Mouse (Mus musculus) gastrocnemius, adult 2 months (tissue): ENCODE data around the gene Fxyd2. TPM values are rescaled to one million over a fixed set of nuclear protein-coding genes. Genes with fewer than 3 reads are reported as not detected.

ENCODE experiments used
- DNase-seq: peaks from one replicate; pipeline ENCODE4 v3.0.0; 2022
- H3K27ac ChIP-seq: fragments of 200-600 bp; 2 replicates; pipeline ENCODE4 v1.8.1; 2022; ENCODE audit warnings: mild to moderate bottlenecking
- H3K4me3 ChIP-seq: fragments of 200-600 bp; 2 replicates; pipeline ENCODE4 v1.8.1; 2022; ENCODE audit warnings: mild to moderate bottlenecking, moderate library complexity
- CTCF ChIP-seq: fragments of 200-600 bp; IDR thresholded peaks from 2 replicates; pipeline ENCODE4 v1.8.1; 2022; ENCODE audit warnings: antibody characterized with exemption, mild to moderate bottlenecking, moderate library complexity
- intact Hi-C: fragments of 180-260 bp; cut with DNase I; formaldehyde crosslinking; loops from one replicate; pipeline ENCODE4 v1.15.1; 2025
- total RNA-seq, 2 experiments: library from RNA; stranded (reverse); gene quantifications; 2 replicates each; pipeline ENCODE4 v1.2.3; 2021

The Fxyd2 gene
- total RNA-seq, 2 experiments from 2014 or later: 0.82 to 1.7 TPM

- DNase-seq: peak; percentile 55
- Histone ChIP-seq H3K27ac (no peak overlapping the region), H3K4me3 (no peak overlapping the region)
- TF ChIP-seq CTCF: peak; percentile 66
- intact Hi-C loops: loop anchor here (1.0 to 2.0 kb wide), 2 partner anchors 115 to 338 kb away; no protein-coding TSS in a partner anchor
These were observed 16.4 kb downstream of the Fxyd2 start for GRCm38 (mm10) chr9:45415912-45416311.

- DNase-seq: peak; percentile 63
- TF ChIP-seq CTCF: peak; percentile 83
- peak overlapping the region; percentile 60 for H3K4me3 ChIP-seq
- no peak overlapping the region for H3K27ac ChIP-seq
- intact Hi-C loops: loop anchor here (2.0 kb wide), 1 partner anchor 116 kb away; no protein-coding TSS in a partner anchor
These were observed 17.8 kb downstream of the Fxyd2 start for GRCm38 (mm10) chr9:45417245-45417644.

GRCm38 (mm10) chr9:45418252-45418651, 18.8 kb downstream of the Fxyd2 start:
- no peak overlapping the region for H3K27ac ChIP-seq
- no peak for TF ChIP-seq CTCF
- no peak for DNase-seq
- intact Hi-C loops: loop anchor here (2.0 kb wide), 1 partner anchor 197 kb away; no protein-coding TSS in a partner anchor
- H3K4me3 ChIP-seq: no peak overlapping the region

DNA sequence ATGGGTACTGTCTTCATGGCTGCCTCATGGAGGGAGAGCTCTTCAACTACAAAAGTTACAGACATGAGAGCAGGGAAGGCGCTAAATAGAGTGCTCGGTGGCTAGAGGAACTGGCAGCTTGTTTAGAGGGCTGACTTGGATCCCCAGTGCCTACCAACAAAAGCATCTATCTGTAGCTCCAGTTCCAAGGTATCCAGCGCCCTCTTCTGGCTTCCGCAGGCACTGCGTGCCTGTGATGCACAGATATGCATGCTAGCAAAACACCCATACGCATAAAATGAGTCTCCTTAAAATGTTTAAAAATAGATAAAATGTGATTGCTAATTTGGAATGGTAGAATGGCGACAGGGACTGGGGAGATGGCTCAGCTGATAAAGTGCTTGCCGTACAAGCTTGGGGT, 21.7 kb downstream of the Fxyd2 start:
- peak; percentile 39 for TF ChIP-seq CTCF
- no peak overlapping the region for H3K4me3 ChIP-seq
- intact Hi-C loops: no loop called here
- no peak for DNase-seq
- no peak overlapping the region for H3K27ac ChIP-seq

DNA sequence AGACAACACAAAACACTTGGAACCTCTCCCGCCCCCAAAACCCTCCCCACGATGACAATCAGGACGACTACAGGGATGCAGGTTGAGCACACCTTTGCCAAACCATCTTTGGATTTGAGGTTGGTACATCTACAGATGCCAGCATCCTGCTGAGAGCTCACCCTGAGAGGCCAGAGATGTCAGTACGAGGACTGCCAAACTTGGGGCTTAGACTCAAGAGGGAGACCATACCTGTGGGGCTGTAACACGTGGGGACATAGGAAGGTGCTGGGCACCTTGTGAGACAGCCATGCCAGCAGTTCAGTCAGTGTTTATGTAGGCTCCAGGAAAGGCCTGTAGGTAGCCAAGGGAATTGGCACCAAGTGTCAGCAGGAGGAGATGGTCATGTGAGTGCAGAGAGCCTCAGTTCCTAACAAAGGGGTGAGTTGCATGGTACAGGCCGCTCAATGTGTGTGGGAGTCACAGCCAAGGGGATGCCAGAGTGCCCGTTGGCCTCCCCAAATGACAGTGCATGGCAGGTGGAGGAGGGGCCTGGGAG, 23.4 kb downstream of the Fxyd2 start:
- no peak for TF ChIP-seq CTCF
- Histone ChIP-seq H3K4me3 (no peak overlapping the region), H3K27ac (no peak overlapping the region)
- intact Hi-C loops: no loop called here
- no peak for DNase-seq

GRCm38 (mm10) chr9:45426456-45426855, 27.0 kb downstream of the Fxyd2 start, which contains the start of gene Dscaml1:
TSS of gene Dscaml1 (plus strand) at chr9:45426628.
- intact Hi-C loops: no loop called here
- Histone ChIP-seq H3K4me3 (no peak within 1 kb of the TSS), H3K27ac (no peak within 1 kb of the TSS)
- DNase-seq: no peak
- no peak for TF ChIP-seq CTCF

DNA sequence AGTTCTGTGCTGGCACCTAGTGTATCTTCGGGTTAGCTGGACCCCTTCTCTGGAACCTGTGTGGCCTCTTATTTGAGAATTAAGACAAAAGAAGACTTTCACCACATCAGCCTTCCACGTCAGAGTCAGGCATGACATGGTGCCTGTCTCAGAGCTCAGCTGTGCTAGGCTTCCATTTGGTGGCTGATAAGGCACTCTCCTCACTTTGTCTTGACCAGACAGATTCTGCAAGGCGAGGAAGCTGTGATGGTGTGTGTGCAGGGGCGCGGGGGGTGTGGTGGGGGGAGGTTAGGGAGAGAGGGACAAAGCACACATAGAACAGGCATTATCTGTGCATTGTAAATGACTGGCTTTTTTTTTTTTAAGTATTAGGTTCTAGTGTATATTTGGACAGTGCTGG, 29.9 kb downstream of the Fxyd2 start:
- Histone ChIP-seq H3K4me3 (no peak overlapping the region), H3K27ac (no peak overlapping the region)
- intact Hi-C loops: no loop called here
- no peak for DNase-seq
- TF ChIP-seq CTCF: no peak

GRCm38 (mm10) chr9:45429951-45430697, 30.7 kb downstream of the Fxyd2 start:
- DNase-seq: no peak
- no peak for TF ChIP-seq CTCF
- H3K4me3 ChIP-seq: no peak overlapping the region
- intact Hi-C loops: no loop called here
- H3K27ac ChIP-seq: no peak overlapping the region

GRCm38 (mm10) chr9:45430698-45430959, 31.2 kb downstream of the Fxyd2 start:
- Histone ChIP-seq H3K4me3 (no peak overlapping the region), H3K27ac (no peak overlapping the region)
- no peak for DNase-seq
- intact Hi-C loops: no loop called here
- TF ChIP-seq CTCF: no peak

- no peak for TF ChIP-seq CTCF
- no peak for DNase-seq
- intact Hi-C loops: no loop called here
- H3K27ac ChIP-seq: no peak overlapping the region
- H3K4me3 ChIP-seq: no peak overlapping the region
These were observed 31.7 kb downstream of the Fxyd2 start for GRCm38 (mm10) chr9:45431150-45431549.

- H3K4me3 ChIP-seq: no peak overlapping the region
- DNase-seq: no peak
- no peak overlapping the region for H3K27ac ChIP-seq
- TF ChIP-seq CTCF: no peak
- intact Hi-C loops: no loop called here
These were observed 33.2 kb downstream of the Fxyd2 start for GRCm38 (mm10) chr9:45432639-45433038.

DNA sequence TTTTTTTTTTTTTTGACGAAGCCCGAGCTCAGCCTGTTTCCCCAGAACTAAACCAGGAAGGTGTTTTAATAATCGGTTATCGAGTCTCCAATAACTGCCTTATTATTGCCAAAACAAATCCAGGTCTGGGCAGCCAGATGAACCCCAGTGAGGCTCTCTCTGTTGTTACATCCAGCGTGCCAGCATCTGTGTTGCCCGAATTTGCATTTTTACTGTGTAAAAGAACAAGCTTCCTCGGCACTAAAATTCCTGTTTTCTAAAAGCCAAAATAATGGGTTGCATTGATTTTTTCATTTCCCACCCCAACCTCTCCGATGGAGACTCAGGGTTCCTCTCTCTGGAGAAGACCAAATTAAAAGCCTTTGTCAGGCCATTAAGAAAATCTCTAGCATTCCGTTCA, 33.6 kb downstream of the Fxyd2 start:
- TF ChIP-seq CTCF: no peak
- intact Hi-C loops: no loop called here
- no peak overlapping the region for H3K27ac ChIP-seq

GRCm38 (mm10) chr9:45434171-45434570, 34.7 kb downstream of the Fxyd2 start:
- Histone ChIP-seq H3K4me3 (no peak overlapping the region), H3K27ac (no peak overlapping the region)
- intact Hi-C loops: no loop called here
- DNase-seq: no peak
- TF ChIP-seq CTCF: no peak

More for the DNA sequence above, 33.6 kb downstream of the Fxyd2 start:
- no peak for DNase-seq
- H3K4me3 ChIP-seq: no peak overlapping the region

- TF ChIP-seq CTCF: no peak
- no peak overlapping the region for H3K27ac ChIP-seq
- DNase-seq: no peak
- H3K4me3 ChIP-seq: no peak overlapping the region
- intact Hi-C loops: no loop called here
These were observed 39.6 kb downstream of the Fxyd2 start for GRCm38 (mm10) chr9:45439025-45439424.
